Comparison of ENCODE assay signal across 8 mouse cellular contexts in genomic region chr6:77979241-77979961, GRCm38 (mm10). TPM values are rescaled to one million over a fixed set of nuclear protein-coding genes. Genes with fewer than 3 reads are reported as not detected.
DNase-seq lines count a peak whose midpoint lies in the region; ATAC-seq and TF ChIP-seq lines count a peak whose summit lies in the region.

Ctnna2 (minus strand) TSS chr6:77979699.

- no peaks in the 10 kb centered on the region for H3K36me3 ChIP-seq in forebrain, embryonic 11.5 days (ENCODE audit: control insufficient read depth, insufficient read depth, low read length)
- no peaks in the 10 kb centered on the region for H3K36me3 ChIP-seq in heart, postnatal 0 days (replicated peaks; ENCODE audit: control insufficient read depth, insufficient read depth, low read length)
- H3K36me3 ChIP-seq in neural tube, embryonic 13.5 days = no peaks in the 10 kb centered on the region
- no peaks in the 10 kb centered on the region for H3K36me3 ChIP-seq in thymus, adult 2 months (ENCODE audit: control insufficient read depth, insufficient read depth, low read length)

- peaks cover 2% of the 10 kb centered on the region; the same call in 1 of the 2 replicates for H3K4me1 ChIP-seq in forebrain, embryonic 11.5 days (replicated peaks; ENCODE audit: control insufficient read depth, insufficient read depth, low read length)
- no peaks in the 10 kb centered on the region for H3K4me1 ChIP-seq in heart, postnatal 0 days (ENCODE audit: control insufficient read depth, insufficient read depth)
- peaks cover 39% of the 10 kb centered on the region for H3K4me1 ChIP-seq in neural tube, embryonic 13.5 days (replicated peaks)
- H3K4me1 ChIP-seq in thymus, adult 2 months (replicated peaks; ENCODE audit: control insufficient read depth, insufficient read depth, low read length) = no peaks in the 10 kb centered on the region

- peak within 1 kb of the TSS; percentile 58 for H3K9ac ChIP-seq in forebrain, embryonic 11.5 days (ENCODE audit: low read length)
- no peak within 1 kb of the TSS for H3K9ac ChIP-seq in heart, postnatal 0 days (replicated peaks; ENCODE audit: low read depth, low read length)
- peak within 1 kb of the TSS; percentile 84 for H3K9ac ChIP-seq in neural tube, embryonic 13.5 days

- no peaks in the 10 kb centered on the region for H3K27me3 ChIP-seq in forebrain, embryonic 11.5 days (ENCODE audit: control insufficient read depth, insufficient read depth, low read length)
- H3K27me3 ChIP-seq in heart, postnatal 0 days (ENCODE audit: control insufficient read depth, insufficient read depth, low read length) = 0 out of 2 replicates have a peak, but pooled peaks cover 5% of the 10 kb centered on the region
- H3K27me3 ChIP-seq in neural tube, embryonic 13.5 days = no peaks in the 10 kb centered on the region
- H3K27me3 ChIP-seq in thymus, adult 2 months (ENCODE audit: control insufficient read depth, insufficient read depth, low read length) = no peaks in the 10 kb centered on the region

- no peaks in the 10 kb centered on the region for H3K9me3 ChIP-seq in forebrain, embryonic 11.5 days (ENCODE audit: control insufficient read depth, low read length)
- no peaks in the 10 kb centered on the region for H3K9me3 ChIP-seq in heart, postnatal 0 days (replicated peaks; ENCODE audit: control insufficient read depth, low read length)
- H3K9me3 ChIP-seq in neural tube, embryonic 13.5 days = no peaks in the 10 kb centered on the region

- H3K27ac ChIP-seq in forebrain, embryonic 11.5 days (ENCODE audit: low read depth, low read length) = peak within 1 kb of the TSS; percentile 83
- H3K27ac ChIP-seq in heart, postnatal 0 days (ENCODE audit: low read depth) = no peak within 1 kb of the TSS
- H3K27ac ChIP-seq in neural tube, embryonic 13.5 days (replicated peaks) = peak within 1 kb of the TSS; percentile 98
- no peak within 1 kb of the TSS for H3K27ac ChIP-seq in thymus, adult 2 months (ENCODE audit: control insufficient read depth, insufficient read depth, low read length)

- TF ChIP-seq CTCF in heart, postnatal 0 days (IDR thresholded peaks at IDR 0.05; ENCODE audit: low read depth) = no peak
- TF ChIP-seq CTCF in thymus, adult 2 months (IDR thresholded peaks at IDR 0.05; ENCODE audit: borderline replicate concordance, control insufficient read depth, extremely low read depth, insufficient read depth, low read length, poor library complexity) = no peak

- H3K4me2 ChIP-seq in forebrain, embryonic 11.5 days (ENCODE audit: low read depth, low read length, severe bottlenecking) = peak within 1 kb of the TSS; percentile 50
- H3K4me2 ChIP-seq in heart, postnatal 0 days (ENCODE audit: low read depth, low read length) = peak within 1 kb of the TSS; percentile 85
- peak within 1 kb of the TSS; percentile 63 for H3K4me2 ChIP-seq in neural tube, embryonic 13.5 days

- peak; percentile 97 for ATAC-seq in forebrain, embryonic 11.5 days (replicated peaks; ENCODE audit: low FRiP score)
- ATAC-seq in heart, postnatal 0 days (ENCODE audit: insufficient read depth, low read depth) = peak; percentile 41
- peak; percentile 97 for ATAC-seq in neural tube, embryonic 13.5 days (ENCODE audit: low read depth)

- no peak for TF ChIP-seq POLR2A in thymus, adult 2 months (IDR thresholded peaks at IDR 0.05; ENCODE audit: control insufficient read depth, extremely low read depth, insufficient read depth, low read length, poor library complexity)

- no peak for TF ChIP-seq EP300 in heart, postnatal 0 days (IDR thresholded peaks at IDR 0.05; ENCODE audit: low read depth)

- under 1% methylated on average over 50 of the region's 58 CpGs for WGBS in forebrain, embryonic 11.5 days
- WGBS in heart, postnatal 0 days = under 1% methylated on average over 28 of the region's 58 CpGs
- WGBS in neural tube, embryonic 13.5 days = under 1% methylated on average over 49 of the region's 58 CpGs
- 4% methylated on average over 55 of the region's 58 CpGs for WGBS in thymus, adult 2 months

- peak; percentile 93 for DNase-seq in heart, adult 11 months
- DNase-seq in heart, adult 8-10 months (ENCODE audit: low spot score) = no peak
- DNase-seq in forebrain, embryonic 11.5 days (ENCODE audit: low spot score) = peak; percentile 98
- peak; percentile 13 for DNase-seq in heart, postnatal 0 days (ENCODE audit: low spot score)
- DNase-seq in kidney, postnatal 14 days = peak; percentile 41
- peak; percentile 62 for DNase-seq in liver
- DNase-seq in thymus, adult 2 months = peak; percentile 1

- peak within 1 kb of the TSS; percentile 60 for H3K4me3 ChIP-seq in forebrain, embryonic 11.5 days (ENCODE audit: low read depth, low read length)
- H3K4me3 ChIP-seq in heart, postnatal 0 days (ENCODE audit: low read depth, low read length) = peak within 1 kb of the TSS; percentile 45
- H3K4me3 ChIP-seq in neural tube, embryonic 13.5 days = peak within 1 kb of the TSS; percentile 60
- H3K4me3 ChIP-seq in thymus, adult 2 months (ENCODE audit: control insufficient read depth, insufficient read depth, low read length) = no peak within 1 kb of the TSS

RNA-seq across cellular contexts. Expression of gene Ctnna2, which starts in this region (rescaled TPM):
- under 1 TPM in 2 of 4 experiments, not detected in 2; 0.06 to 0.19 TPM for total RNA-seq in heart, adult 8-10 months (2022)
- 38.5 and 45.5 TPM in 2 replicates for polyA plus RNA-seq in forebrain, embryonic 11.5 days (2014; fragmentation: Nextera tagmentation; extraction: Ambion mirVana)
- total RNA-seq in heart, postnatal 0 days (2014; rRNA removed; ENCODE audit: low replicate concordance) = 0.23 TPM in 1 of 2 replicates, not detected in the other
- polyA plus RNA-seq in heart, postnatal 0 days (2015; fragmentation: Nextera tagmentation; extraction: Ambion mirVana) = 0.22 and 0.23 TPM in 2 replicates
- 115 and 122 TPM in 2 replicates for polyA plus RNA-seq in neural tube, embryonic 13.5 days (2015; fragmentation: Nextera tagmentation; extraction: Ambion mirVana)
- polyA plus RNA-seq in thymus, adult 2 months (2012; rRNA removed) = 0.18 and 0.70 TPM in 2 replicates

Comparison
In these comparisons a context has a peak if more than half of its experiments do, and no peak if none do; other contexts are left out.
1. RNA of gene Ctnna2 (polyA plus RNA-seq): 115 to 122 TPM in neural tube, embryonic 13.5 days and 38.5 to 45.5 TPM in forebrain, embryonic 11.5 days; 0.18 to 0.70 TPM in thymus, adult 2 months and 0.22 to 0.23 TPM in heart, postnatal 0 days; every median in the first group is over 10 times any median in the second.
2. Peak in DNase-seq, ATAC-seq, H3K4me3 ChIP-seq and H3K4me2 ChIP-seq in heart, postnatal 0 days; RNA of the gene not detected or under 1 TPM.
3. Peak in DNase-seq in thymus, adult 2 months; RNA of the gene not detected or under 1 TPM.
4. ATAC-seq: peak in every context shown above with its lines; median percentile 97 in forebrain, embryonic 11.5 days; 97 in neural tube, embryonic 13.5 days; 41 in heart, postnatal 0 days.
5. H3K27ac ChIP-seq: peak in forebrain, embryonic 11.5 days (single experiment) and neural tube, embryonic 13.5 days (single experiment); none in heart, postnatal 0 days (single experiment) and thymus, adult 2 months (single experiment).
6. Peak in every context shown above with its lines, with median percentiles within 50 percentile points of each other: H3K4me2 ChIP-seq.